Mouse (Mus musculus): Measurements from ENCODE around the gene Ptprd.

Ptprd gene

DNA sequence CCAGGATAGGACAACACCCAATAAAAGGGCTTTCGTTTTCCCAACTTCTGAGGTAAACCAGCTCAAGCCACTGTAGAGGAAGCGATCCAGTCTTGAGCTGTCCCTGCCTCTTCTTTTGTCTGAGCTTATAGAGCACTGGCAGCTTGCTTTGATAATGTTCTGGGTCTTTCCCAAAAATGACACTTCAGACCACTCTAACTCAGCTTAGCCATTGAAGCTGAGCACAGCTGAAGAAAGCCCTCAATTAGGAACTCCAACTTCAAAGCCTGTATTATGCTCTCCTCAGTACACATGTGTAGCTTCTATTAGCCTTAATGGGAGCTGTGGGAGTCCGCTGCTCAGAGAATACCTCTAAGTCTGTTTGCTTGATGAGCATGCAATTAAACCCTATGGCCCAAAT, 1988.0 kb downstream of the Ptprd start:
- DNase-seq (ENCODE audit: low read depth, low spot score), result no peak

DNA sequence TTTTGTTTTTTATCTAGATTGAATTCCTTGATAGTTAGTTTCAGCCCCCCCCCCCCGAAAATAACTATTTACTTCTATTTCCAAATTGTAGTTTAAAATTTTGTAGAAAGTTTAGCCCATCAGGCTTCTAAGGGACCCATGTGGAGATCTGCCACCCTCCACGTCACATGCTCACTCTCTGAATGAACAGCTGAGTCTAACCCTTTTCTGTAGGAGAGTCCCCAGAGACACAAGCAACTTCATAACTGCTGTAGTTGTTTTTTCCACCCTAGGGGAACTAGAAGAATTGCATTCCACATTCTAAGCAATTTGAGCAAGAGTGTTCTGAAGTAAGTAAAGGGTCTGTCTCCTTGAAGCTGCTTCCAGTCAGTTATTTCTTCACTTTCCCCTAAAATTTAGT, 1989.2 kb downstream of the Ptprd start:
- no peak for DNase-seq (ENCODE audit: low read depth, low spot score)

GRCm38 (mm10) chr4:76218065-76218464, 1993.7 kb downstream of the Ptprd start:
- DNase-seq (ENCODE audit: low read depth, low spot score), result no peak

- DNase-seq (ENCODE audit: low read depth, low spot score), result no peak
Measured at GRCm38 (mm10) chr4:76215141-76215540, 1996.6 kb downstream of the Ptprd start.

DNA sequence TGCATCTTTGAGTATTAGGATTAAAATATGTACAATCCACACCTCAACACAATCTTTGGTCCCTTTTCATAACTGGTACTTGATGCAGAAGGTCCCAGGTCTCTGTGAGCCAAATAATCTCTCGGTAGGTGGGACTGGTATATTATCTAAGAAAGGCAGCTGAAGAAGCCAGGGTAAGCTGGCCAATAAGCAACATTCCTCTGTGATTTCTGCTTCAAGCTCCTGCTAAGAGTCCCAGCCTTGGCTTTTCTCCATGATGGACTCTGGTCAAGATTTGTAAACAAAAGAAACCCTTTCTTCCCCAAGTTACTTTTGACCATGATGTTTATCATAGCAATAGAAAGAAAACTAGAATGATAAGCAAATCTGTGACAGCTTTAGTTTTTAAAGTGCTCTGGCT, 2012.4 kb downstream of the Ptprd start:
- DNase-seq (ENCODE audit: low read depth, low spot score), result no peak

DNA sequence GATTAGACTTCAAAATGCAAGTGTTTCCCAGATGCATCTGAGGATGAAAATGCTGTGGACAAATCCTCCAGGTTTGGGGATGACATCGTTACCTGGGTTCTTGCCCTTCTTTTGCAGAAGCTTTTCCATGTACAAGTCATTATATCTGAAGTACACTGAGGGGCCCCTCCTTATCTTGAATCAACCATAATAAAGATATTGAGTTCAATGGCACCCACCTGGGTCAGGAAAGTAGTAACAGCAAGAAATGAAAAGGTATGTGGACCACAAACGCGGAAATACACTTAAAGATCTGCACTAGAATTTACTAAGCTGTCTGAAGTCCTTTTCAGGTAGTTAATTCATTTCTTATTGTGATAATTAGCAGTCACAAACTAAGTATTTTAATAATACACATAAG, 2017.0 kb downstream of the Ptprd start:
- DNase-seq (ENCODE audit: low read depth, low spot score), result no peak

DNA sequence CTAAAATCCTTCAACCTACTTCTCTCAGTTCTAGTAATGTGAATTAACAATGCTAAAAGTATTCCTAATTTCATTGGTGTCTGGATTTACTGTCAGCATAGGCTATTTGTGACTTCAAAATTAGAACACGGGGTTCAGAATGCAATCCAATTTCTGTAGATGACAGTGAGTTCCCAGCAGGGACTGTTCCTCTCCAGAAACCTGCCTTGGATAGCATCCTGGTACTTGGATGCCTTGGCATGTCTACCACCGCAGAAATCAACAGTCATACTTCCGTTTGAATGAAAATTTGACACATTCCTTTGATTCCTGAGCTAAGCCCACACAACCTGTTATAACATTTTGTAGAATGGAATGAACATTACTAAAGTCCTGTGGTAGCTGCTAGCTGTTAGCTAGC, 2018.3 kb downstream of the Ptprd start:
- no peak for DNase-seq (ENCODE audit: low read depth, low spot score)

DNA sequence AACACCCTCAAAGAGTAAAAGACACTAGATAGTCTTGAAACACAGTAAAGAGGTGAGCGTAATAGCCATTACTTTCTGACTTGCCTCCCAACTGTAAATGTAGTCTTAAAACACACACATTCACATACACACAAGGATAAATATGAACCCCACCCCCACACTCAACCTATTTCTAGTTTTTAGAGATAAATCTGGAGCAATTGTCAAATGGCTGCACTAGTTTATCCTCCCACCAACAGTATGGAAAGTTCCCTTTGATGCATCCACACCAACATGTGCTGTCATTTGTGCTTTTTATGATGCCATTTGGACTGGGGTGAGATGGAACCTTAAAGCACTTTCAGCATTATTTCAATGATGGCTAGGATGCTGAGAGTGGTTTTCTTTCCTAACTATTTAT, 2019.7 kb downstream of the Ptprd start:
- DNase-seq (ENCODE audit: low read depth, low spot score), result no peak

DNA sequence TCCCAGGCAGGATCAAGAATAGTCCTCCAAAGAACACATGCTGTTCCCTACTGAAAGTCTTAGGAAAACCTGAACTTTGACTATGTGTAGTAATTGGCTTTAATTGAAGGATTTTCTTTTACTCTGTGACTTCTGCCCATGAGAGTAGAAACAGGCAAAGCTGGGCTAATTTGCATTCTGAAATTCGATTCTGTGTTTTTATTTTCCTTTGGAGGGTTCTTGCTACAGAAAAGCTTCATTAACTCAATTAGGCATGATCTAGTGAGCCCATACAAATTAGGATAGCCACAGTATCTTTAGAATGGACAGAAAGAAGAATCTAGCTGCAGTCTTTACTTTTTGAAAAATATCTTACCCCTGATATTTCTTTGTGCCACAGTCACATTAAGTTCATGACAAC, 2021.0 kb downstream of the Ptprd start:
- DNase-seq (ENCODE audit: low read depth, low spot score), result no peak

DNA sequence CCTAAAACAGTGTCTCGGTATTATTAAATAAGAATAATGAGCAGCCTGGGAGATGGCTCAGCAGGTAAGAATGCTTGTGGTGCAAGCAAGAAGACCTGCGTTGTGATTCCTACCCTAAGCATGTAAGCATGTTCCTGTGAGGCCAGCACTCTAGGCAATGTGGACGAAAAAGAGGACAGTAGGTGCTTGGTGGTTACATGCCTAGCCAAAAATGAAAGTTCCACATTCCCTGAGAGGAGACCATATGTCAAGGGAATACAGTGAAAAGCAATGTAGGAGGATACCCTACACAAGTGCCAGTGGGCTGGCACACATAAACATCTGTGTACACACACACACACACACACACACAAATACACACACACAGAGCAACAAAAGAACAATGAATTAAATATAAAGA, 2028.7 kb downstream of the Ptprd start:
- no peak for DNase-seq (ENCODE audit: low read depth, low spot score)

GRCm38 (mm10) chr4:76179497-76179896, 2032.3 kb downstream of the Ptprd start:
- DNase-seq (ENCODE audit: low read depth, low spot score), result no peak

DNA sequence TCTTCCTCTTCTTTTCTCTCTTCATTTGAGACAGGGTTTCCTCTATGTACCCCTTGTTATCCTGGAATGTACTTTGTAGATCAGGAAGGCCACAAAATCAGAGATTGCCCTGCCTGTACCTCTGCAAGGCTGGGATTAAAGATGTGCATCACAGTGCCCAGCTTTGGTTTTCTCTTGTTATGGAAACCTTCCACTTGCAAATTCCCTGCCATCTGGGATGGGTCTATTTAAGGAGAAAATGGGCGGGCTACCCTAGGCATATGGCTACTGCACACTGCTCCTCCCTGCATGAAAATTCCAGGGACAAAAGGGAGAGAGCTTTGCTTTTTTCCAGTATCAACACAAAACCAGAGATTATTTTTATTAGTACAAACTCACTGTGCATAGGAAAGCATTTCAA, 2036.7 kb downstream of the Ptprd start:
- DNase-seq (ENCODE audit: low read depth, low spot score), result no peak

- no peak for DNase-seq (ENCODE audit: low read depth, low spot score)
Measured at GRCm38 (mm10) chr4:76155750-76156149, 2056.0 kb downstream of the Ptprd start.

DNA sequence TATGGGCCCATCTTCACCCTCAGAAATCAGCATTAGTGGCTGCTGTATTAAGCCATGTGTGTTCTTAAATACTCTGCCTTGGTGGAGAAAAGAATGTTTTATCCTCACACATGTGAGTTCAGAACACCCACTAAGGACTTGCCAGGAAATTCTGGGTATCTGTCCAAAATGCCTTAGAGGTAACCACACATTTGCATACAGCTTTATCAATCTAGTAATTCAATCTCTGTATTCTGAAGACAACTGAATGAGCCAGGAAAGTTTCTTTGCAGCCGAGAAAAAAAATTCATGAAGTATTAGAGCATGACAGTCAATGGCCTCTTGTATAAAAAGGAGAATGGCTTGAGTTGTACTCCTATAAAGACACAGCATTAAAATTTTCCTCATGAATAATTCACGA, 2057.6 kb downstream of the Ptprd start:
- no peak for DNase-seq (ENCODE audit: low read depth, low spot score)

- DNase-seq (ENCODE audit: low read depth, low spot score), result no peak
Measured at GRCm38 (mm10) chr4:76144925-76145324, 2066.8 kb downstream of the Ptprd start.

GRCm38 (mm10) chr4:76144333-76144732, 2067.4 kb downstream of the Ptprd start:
- DNase-seq (ENCODE audit: low read depth, low spot score), result no peak

DNA sequence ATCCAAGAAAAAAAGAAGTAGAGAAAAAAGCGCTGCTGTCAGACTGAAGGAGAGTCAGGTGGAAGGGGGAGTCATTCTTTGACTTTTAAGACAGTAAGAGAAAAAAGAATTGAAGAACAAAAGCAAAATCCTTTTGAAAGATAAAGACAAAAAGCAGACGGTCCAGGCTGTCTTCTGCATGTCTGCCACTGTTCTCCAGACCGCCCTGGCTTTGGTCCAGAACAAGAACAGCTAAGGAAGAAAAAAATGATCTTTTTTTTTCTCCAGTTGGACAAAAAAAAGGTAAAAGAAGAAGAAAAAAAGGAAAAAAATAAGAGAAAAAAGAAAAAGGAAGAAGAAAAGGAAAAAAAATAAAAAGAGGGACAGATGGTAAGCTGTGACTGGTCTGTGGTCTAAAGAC, 2073.9 kb downstream of the Ptprd start:
- DNase-seq (ENCODE audit: low read depth, low spot score), result no peak

DNA sequence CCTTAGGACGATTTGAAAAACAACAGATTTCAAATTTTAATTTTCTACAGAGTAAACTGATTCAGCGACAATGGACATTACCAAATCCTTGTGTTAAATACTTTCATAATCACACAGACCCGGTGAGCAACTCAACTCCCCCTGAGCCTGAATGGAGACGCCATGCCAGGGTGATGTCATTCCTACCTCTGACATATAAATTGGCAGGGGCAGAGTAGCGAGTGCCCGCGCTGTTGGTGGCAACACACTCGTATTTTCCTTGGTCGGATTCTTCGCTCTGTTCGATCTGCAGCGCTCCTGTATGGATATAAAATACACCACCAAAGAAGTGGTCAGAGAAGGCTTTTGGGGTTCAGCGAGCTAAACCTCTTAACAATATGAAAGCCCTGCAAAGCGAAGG, 2075.1 kb downstream of the Ptprd start:
- DNase-seq (ENCODE audit: low read depth, low spot score), result no peak

GRCm38 (mm10) chr4:76091845-76092244, 2119.9 kb downstream of the Ptprd start:
- no peak for DNase-seq (ENCODE audit: low read depth, low spot score)

DNA sequence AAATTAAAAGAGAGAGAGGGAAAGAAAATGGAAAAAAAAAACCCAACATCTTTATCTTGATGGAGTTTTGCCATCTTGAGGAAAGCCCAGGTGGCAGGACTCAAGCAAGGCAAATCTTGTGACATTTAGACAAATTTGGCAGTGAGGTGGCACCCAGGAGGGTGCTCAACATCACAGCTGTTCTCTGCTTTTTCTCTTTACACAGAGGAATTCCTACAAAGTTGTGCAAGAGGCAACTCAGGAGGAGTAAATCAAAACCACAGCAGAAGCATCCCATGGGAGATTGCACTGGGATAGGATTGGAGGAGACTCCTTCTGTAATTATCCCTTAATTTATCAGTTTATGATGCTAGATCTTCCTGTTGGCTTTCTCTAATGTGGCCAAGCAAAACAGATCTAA, 2121.9 kb downstream of the Ptprd start:
- DNase-seq (ENCODE audit: low read depth, low spot score), result no peak

DNA sequence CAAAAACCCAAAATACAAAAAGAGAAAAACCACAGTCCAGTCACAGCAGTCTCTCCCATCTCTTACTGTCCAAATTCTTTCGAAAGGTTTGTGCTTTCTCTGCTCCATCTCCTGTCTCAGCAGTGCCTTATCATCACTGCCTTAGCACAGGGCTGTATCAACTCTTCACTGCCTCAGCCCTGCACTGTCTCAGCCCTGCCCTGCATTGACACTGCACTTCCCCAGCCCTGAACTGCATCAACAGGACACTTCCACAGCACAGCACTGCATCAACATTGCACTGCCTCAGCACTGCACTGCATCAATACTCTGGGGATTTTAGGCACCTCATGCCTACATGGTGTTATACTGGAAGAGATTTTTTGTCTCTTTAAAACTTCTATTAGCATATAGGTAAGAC, 2135.7 kb downstream of the Ptprd start:
- no peak for DNase-seq (ENCODE audit: low read depth, low spot score)

GRCm38 (mm10) chr4:76073286-76073685, 2138.5 kb downstream of the Ptprd start:
- no peak for DNase-seq (ENCODE audit: low read depth, low spot score)

DNA sequence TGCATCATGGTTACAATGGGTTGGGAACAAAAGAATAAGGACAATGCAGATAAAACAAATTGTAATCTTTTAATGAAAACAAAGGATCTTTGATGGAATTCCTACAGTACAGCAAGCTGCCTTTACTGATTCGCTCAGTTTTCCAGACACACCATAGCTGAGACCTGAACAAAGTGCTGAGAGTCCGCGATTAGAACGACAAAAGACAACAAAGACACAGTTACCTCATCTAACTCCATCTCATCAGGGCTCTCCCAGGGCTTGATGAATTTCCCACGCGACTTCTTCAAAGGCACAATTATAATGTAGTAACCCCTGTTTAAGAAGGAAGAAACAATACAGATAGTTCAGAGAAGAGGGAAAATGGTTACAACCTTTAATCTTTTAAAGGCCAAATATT, 2140.0 kb downstream of the Ptprd start:
- DNase-seq (ENCODE audit: low read depth, low spot score), result no peak

- no peak for DNase-seq (ENCODE audit: low read depth, low spot score)
Measured at GRCm38 (mm10) chr4:76056836-76057235, 2154.9 kb downstream of the Ptprd start.

GRCm38 (mm10) chr4:76045650-76046049, 2166.1 kb downstream of the Ptprd start:
- DNase-seq (ENCODE audit: low read depth, low spot score), result no peak

All from retina, adult 2 months (tissue).